Mouse (Mus musculus) E14TG2a.4 (cell line): ENCODE data around the gene Arid4b.

Experiments
- CTCF ChIP-seq: conservative IDR thresholded peaks from 2 replicates; pipeline ENCODE4 v1.5.1; 2014; ENCODE audit warnings: low read length
- NANOG ChIP-seq: IDR thresholded peaks from 2 replicates; pipeline ENCODE4 v1.6.1; 2014; ENCODE audit warnings: borderline replicate concordance, low read length, mixed read lengths
- POU5F1 ChIP-seq: IDR thresholded peaks from 2 replicates; pipeline ENCODE4 v1.6.1; 2014; ENCODE audit warnings: low read length, borderline replicate concordance

- TF ChIP-seq CTCF: no peak
- TF ChIP-seq POU5F1: no peak
- no peak for TF ChIP-seq NANOG
Observed at GRCm38 (mm10) chr13:14065701-14066100, 2.7 kb downstream of the Arid4b start.
